Comparison of ENCODE assay signal across 18 mouse cellular contexts in genomic region chr17:83156682-83157081, GRCm38 (mm10). TPM values are rescaled to one million over a fixed set of nuclear protein-coding genes. Genes with fewer than 3 reads are reported as not detected.
A peak's percentile ranks its signal among the peaks of the same experiment; 100 is the strongest.
DNase-seq lines count a peak whose midpoint lies in the region; ATAC-seq lines count a peak whose summit lies in the region.
"Had no signal": no experiment of that assay in that cellular context is flagged by ENCODE, and none has a peak within 500 bp of the region (broad histone marks: within the 10 kb centered on the region; RNA-seq: fewer than 3 reads in every experiment).

No protein-coding gene starts in this region.

- no peak overlapping the region for H3K27ac ChIP-seq in hindbrain, embryonic 11.5 days (ENCODE audit: low read depth, low read length)
- H3K27ac ChIP-seq in hindbrain, embryonic 12.5 days = no peak overlapping the region
- H3K27ac ChIP-seq in limb, embryonic 13.5 days = peak overlapping the region; percentile 35; the same call in 1 of the 2 replicates
- H3K27ac ChIP-seq: hindbrain, embryonic 15.5 days; liver, embryonic 15.5 days; midbrain, embryonic 12.5 days had no signal

- H3K9ac ChIP-seq in hindbrain, embryonic 11.5 days (ENCODE audit: low read depth, low read length) = no peak overlapping the region
- H3K9ac ChIP-seq in hindbrain, embryonic 12.5 days = no peak overlapping the region
- no peak overlapping the region for H3K9ac ChIP-seq in limb, embryonic 13.5 days
- H3K9ac ChIP-seq: hindbrain, embryonic 15.5 days; liver, embryonic 15.5 days; midbrain, embryonic 12.5 days had no signal

- no peaks in the 10 kb centered on the region for H3K27me3 ChIP-seq in hindbrain, embryonic 11.5 days (ENCODE audit: control insufficient read depth, insufficient read depth, low read length)
- no peaks in the 10 kb centered on the region for H3K27me3 ChIP-seq in hindbrain, embryonic 12.5 days
- peaks cover 79% of the 10 kb centered on the region for H3K27me3 ChIP-seq in limb, embryonic 13.5 days
- H3K27me3 ChIP-seq: hindbrain, embryonic 15.5 days; liver, embryonic 15.5 days; midbrain, embryonic 12.5 days had no signal

- H3K4me3 ChIP-seq in hindbrain, embryonic 11.5 days (ENCODE audit: low read depth, low read length) = no peak overlapping the region
- H3K4me3 ChIP-seq in hindbrain, embryonic 12.5 days = no peak overlapping the region
- H3K4me3 ChIP-seq in limb, embryonic 13.5 days = no peak overlapping the region
- H3K4me3 ChIP-seq: hindbrain, embryonic 15.5 days; liver, embryonic 15.5 days; midbrain, embryonic 12.5 days; myocyte had no signal

- 0 out of 2 replicates have a peak, but pooled peaks cover 2% of the 10 kb centered on the region for H3K4me1 ChIP-seq in hindbrain, embryonic 11.5 days (replicated peaks; ENCODE audit: control insufficient read depth, insufficient read depth, low read length)
- peaks cover 6% of the 10 kb centered on the region for H3K4me1 ChIP-seq in hindbrain, embryonic 12.5 days
- 0 out of 2 replicates have a peak, but pooled peaks cover 13% of the 10 kb centered on the region for H3K4me1 ChIP-seq in limb, embryonic 13.5 days
- H3K4me1 ChIP-seq: hindbrain, embryonic 15.5 days; liver, embryonic 15.5 days; midbrain, embryonic 12.5 days had no signal

- no peak overlapping the region for H3K4me2 ChIP-seq in hindbrain, embryonic 11.5 days (replicated peaks; ENCODE audit: low read depth, low read length)
- no peak overlapping the region for H3K4me2 ChIP-seq in hindbrain, embryonic 12.5 days (replicated peaks)
- no peak overlapping the region for H3K4me2 ChIP-seq in limb, embryonic 13.5 days (replicated peaks)
- H3K4me2 ChIP-seq: hindbrain, embryonic 15.5 days; liver, embryonic 15.5 days; midbrain, embryonic 12.5 days had no signal

- whole genome bisulfite sequencing in hindbrain, embryonic 11.5 days = 33% methylated on average over 8 of the region's 8 CpGs
- WGBS in hindbrain, embryonic 12.5 days = 38% methylated on average over 8 of the region's 8 CpGs
- WGBS in limb, embryonic 13.5 days = 22% methylated on average over 8 of the region's 8 CpGs

- ATAC-seq in hindbrain, embryonic 11.5 days (ENCODE audit: low FRiP score) = peak; percentile 43; the same call in 1 of the 2 replicates
- no peak for ATAC-seq in hindbrain, embryonic 12.5 days (ENCODE audit: low FRiP score)
- ATAC-seq in limb, embryonic 13.5 days (ENCODE audit: low FRiP score, low read depth) = no peak

- no peak for DNase-seq in hindbrain, embryonic 11.5 days (ENCODE audit: low spot score)
- peak; percentile 62 for DNase-seq in embryo, embryonic 10 days (ENCODE audit: low spot score)
- DNase-seq in embryo, embryonic 9.5 days (ENCODE audit: extremely low spot score) = peak; percentile 48
- no peak for DNase-seq in cerebellum, adult 11 months
- no peak for DNase-seq in c-Kit-positive CD71-positive TER-119-positive erythroid progenitor cells, embryonic 14.5 days (ENCODE audit: low spot score)
- DNase-seq in testis, postnatal 14 days (ENCODE audit: low spot score) = no peak
- DNase-seq: cerebellum, adult 11-12 months; gastrocnemius, postnatal 25 days; kidney, postnatal 14 days; lung, postnatal 36 days; right cerebral cortex, postnatal 14 days; thymus, postnatal 14 days had no signal

- H3K9me3 ChIP-seq in hindbrain, embryonic 11.5 days (ENCODE audit: control insufficient read depth, low read length) = no peaks in the 10 kb centered on the region
- H3K9me3 ChIP-seq in hindbrain, embryonic 12.5 days (replicated peaks) = no peaks in the 10 kb centered on the region
- no peaks in the 10 kb centered on the region for H3K9me3 ChIP-seq in limb, embryonic 13.5 days
- H3K9me3 ChIP-seq: hindbrain, embryonic 15.5 days; liver, embryonic 15.5 days; midbrain, embryonic 12.5 days had no signal

- H3K36me3 ChIP-seq in hindbrain, embryonic 11.5 days (ENCODE audit: control insufficient read depth, insufficient read depth, low read length) = no peaks in the 10 kb centered on the region
- H3K36me3 ChIP-seq in hindbrain, embryonic 12.5 days = no peaks in the 10 kb centered on the region
- H3K36me3 ChIP-seq in limb, embryonic 13.5 days = no peaks in the 10 kb centered on the region
- H3K36me3 ChIP-seq: hindbrain, embryonic 15.5 days; liver, embryonic 15.5 days; midbrain, embryonic 12.5 days had no signal

RNA-seq across cellular contexts. Expression of gene Pkdcc, which starts 58.4 kb away (rescaled TPM):
- 9.6 and 10.8 TPM in 2 replicates for polyA plus RNA-seq in hindbrain, embryonic 11.5 days (2014; fragmentation: Nextera tagmentation; extraction: Ambion mirVana)
- polyA plus RNA-seq in hindbrain, embryonic 12.5 days (2016; fragmentation: Nextera tagmentation; extraction: Ambion mirVana) = 14.6 and 17.9 TPM in 2 replicates
- 12.9 and 15.8 TPM in 2 replicates for polyA plus RNA-seq in limb, embryonic 13.5 days (2015; fragmentation: Nextera tagmentation; extraction: Ambion mirVana)

Comparison
In these comparisons a context has a peak if more than half of its experiments do, and no peak if none do; other contexts are left out.
1. DNase-seq: peak in embryo, embryonic 10 days (single experiment) and embryo, embryonic 9.5 days (single experiment); none in hindbrain, embryonic 11.5 days (single experiment), cerebellum, adult 11 months (single experiment), c-Kit-positive CD71-positive TER-119-positive erythroid progenitor cells, embryonic 14.5 days (single experiment) and testis, postnatal 14 days (single experiment).